Mouse (Mus musculus): Measurements from ENCODE around the gene Ric3. TPM values are rescaled to one million over a fixed set of nuclear protein-coding genes. Genes with fewer than 3 reads are reported as not detected.

Ric3 gene
- total RNA-seq, 4 experiments from 2014 or later: 1.7 to 3.5 (median 2.3) TPM

DNA sequence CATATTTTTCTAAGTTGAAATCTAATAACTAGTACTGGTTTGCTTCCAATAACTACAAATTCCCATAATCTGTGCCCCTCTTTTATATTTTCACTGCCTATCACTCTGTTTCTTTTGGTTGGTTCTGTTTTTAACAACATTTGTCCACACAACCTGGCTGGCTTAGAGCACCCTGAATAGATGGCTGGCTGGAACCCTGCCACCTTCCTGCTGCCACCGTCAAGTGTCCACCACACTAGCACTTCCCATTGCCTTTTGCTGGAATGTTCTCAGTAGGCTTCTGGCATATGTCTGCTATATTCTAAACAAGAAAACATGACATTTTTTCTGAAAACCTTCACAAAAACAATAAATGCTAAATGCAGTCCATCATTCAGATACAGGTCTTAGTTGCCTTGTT is 32.3 kb downstream of the Ric3 start:
- DNase-seq (ENCODE audit: low spot score in 2 of 2): no peak

DNA sequence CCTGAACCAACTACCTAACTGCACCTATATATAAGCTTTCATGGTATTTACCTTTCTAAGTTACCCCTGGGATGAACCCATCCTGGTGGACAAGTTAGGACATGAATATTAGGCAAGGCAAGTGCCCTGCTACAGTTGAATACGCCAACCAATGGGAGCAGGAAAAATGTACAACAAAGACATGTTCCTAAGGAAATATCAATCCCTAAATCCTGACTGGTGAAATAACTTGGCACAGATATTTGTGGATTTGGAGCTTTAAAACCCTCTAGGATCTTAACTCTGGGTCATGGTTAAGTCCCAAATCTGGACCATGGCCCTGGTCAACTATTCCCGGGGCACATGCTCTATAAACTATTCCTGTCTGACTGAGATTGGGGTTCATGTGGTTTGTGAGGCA is 37.3 kb downstream of the Ric3 start:
- no peak for DNase-seq (ENCODE audit: low spot score in 2 of 2)

DNA sequence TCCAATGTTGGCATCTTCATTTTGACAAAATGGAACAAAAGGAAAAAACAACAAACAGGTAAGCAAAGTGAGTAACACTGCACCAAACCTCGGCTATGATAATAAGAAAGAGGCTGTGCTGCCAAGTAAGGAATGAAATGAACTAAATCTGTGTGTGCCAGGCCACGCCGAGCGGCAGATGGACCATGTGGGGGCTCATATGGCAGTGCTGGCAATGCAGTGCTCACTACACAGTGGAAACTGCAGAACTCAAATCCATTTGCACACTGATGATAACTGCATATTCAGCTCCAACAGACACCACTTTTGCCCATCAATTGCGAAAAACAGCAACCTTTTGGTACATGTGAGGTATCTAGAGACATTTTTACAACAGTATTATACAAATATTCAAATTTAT is 43.7 kb downstream of the Ric3 start:
- DNase-seq (ENCODE audit: low spot score in 2 of 2): no peak

DNA sequence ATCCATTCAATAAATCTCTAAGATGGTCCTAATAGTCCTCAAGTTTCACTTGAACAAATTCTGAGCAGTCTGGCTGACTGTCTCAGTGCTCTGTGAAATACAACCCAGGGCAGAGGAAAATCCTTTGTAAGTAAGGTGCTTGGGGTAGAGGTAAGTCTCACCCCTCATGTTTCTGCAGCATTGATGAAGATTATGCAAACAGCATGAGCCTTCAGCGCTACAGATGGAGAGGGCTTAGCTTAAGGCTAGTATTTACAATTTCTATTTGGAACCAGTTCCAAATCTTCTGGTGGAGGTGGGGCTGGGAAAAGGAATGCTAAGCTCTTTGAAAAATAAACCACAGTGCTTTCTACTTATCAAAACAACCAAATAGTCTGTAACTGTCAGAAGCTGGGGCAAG is 44.1 kb downstream of the Ric3 start:
- DNase-seq (ENCODE audit: low spot score in 2 of 2): no peak

DNA sequence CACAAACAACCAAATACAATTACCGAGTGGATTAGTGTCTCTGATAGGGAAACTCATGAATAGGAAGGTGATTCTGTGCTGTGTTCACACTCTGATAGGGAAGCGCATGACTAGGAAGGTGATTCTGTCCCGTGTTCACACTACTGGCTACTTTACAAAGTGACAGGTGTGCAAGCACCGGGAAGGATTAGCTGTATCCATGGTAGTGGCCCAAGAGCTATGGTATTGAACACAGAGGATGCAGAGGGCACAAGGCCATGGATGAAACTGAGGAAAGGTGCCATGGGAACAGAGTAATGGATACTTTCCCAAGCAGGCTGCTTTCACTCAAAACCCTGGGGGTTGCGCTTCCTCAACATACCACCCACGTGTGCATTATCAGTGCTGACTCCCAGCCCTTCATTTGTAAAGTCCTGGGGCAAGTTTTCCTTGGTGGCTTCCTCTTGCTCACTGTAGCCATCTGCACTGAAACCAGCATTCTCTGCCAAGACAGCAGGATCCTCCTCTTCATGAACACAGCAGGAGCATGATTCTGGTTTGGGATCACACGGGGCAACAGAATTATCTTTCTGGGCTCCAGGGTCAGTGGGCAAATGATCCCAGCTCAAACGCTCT is 44.9 kb downstream of the Ric3 start:
- DNase-seq (ENCODE audit: low spot score in 2 of 2): no peak

DNA sequence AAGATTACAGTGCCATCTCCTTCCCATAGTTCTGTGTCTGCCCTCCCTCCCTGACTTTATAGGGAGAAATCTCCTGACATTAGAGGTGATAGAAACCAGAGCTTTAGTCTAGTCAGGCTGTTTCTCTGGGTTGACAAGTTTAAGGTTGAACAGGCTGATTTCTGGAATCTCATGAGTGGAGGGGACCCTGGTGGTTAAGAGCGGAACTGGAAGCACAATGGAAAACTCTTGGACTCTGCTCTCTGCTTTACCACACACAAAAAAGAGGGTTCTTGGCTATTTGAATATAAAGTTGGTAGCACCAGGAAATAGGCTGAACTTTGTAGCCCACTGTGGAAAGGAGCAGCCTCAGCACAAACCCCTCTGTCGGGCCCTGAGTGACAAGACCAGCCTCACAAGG is 51.1 kb downstream of the Ric3 start:
- no peak for DNase-seq (ENCODE audit: low spot score in 2 of 2)

DNA sequence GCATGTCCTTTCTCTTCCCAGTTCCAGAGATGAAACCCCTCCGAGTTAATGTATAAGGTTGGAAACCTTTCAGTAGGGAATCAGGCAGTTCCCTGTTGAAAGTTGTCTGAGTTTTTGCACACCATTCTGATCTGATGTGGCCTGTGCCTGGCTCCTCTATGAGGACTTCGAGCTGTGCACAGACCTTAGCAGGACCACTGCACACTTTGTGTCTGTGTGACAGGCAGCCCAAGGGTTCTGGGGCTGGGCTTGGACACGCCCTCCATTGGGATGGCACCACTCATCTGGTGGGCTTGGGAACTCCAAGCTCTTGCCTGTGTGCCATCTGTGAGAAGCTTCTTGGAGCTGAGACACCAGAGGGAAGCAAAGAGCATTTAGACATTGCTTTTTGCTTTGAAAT is 51.8 kb downstream of the Ric3 start:
- no peak for DNase-seq (ENCODE audit: low spot score in 2 of 2)

DNA sequence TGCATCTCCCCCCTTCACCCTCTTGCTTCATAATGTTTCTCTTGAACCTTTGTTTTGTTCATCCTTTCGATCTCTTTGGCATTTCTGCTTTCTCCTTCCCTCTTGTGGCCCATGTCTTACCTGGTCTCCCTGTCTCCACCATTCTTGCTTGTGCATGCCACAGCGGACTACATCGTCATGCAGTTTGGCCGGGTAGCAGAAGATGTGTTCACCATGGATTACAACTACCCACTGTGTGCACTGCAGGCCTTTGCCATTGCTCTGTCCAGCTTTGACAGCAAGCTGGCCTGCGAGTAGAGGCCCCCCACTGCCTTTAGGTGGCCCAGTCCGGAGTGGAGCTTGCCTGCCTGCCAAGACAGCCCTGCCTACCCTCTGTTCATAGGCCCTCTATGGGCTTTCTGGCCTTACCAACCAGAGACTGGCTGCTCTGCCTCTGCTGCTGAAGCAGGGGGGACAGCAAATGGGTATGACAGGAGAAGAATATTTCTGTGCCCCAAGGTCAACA is 53.1 kb downstream of the Ric3 start:
- no peak for DNase-seq (ENCODE audit: low spot score in 2 of 2)

DNA sequence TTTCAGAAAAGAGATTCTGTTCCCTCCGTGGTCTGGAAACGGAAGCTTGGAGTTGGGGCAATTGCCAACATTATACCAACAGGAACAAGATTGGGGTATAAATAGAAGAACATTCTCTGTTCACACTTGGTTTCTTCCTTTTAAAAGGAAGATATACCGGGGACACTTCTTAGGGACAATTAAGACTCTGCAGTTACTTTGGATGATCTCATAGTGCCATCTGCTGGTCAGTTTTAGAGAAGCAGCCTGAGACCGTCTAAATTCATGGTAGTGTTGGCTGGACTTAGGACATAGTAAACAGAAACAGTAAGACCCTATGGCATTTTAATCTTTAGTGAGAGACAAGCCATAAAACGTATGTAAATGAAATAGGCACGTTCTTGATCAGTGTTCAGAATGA is 54.9 kb downstream of the Ric3 start:
- DNase-seq (ENCODE audit: low spot score in 2 of 2): no peak

DNA sequence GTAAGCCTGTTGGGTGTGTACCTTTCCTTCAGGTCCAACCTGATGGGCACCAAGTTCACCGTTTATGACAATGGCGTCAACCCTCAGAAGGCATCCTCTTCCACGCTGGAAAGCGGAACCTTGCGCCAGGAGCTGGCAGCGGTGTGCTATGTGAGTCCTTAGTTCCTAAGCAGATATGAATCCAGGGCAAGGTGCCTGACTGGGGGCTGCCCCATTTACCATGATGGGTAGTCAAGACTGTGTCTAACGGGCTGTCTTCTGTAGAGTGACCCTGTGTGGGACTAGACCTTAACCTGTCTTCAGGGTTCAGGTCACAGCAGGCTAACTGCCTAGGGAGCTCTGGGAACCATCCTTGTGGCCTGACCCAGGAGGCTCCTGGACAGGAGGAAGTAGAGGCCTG is 55.4 kb downstream of the Ric3 start:
- DNase-seq (ENCODE audit: low spot score in 2 of 2): no peak

DNA sequence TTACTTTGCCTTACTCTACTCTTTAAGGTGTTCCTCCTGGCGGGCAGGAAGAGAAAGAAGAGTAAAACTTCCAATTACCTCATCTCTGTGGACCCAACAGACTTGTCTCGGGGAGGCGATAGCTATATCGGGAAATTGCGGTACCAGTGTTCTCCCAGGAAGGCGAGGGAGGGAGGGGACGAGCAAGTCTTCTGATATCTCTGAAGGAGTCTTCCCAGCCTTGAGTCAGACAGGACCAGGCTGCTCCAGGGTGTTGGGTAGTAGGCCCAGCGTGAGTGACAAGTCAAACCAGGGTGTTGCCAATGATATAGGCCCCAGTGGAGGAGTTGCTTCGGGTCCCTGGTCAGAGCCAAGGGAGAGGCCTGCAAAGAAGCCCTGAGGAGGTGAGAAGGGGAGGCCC is 56.2 kb downstream of the Ric3 start:
- no peak for DNase-seq (ENCODE audit: low spot score in 2 of 2)

DNA sequence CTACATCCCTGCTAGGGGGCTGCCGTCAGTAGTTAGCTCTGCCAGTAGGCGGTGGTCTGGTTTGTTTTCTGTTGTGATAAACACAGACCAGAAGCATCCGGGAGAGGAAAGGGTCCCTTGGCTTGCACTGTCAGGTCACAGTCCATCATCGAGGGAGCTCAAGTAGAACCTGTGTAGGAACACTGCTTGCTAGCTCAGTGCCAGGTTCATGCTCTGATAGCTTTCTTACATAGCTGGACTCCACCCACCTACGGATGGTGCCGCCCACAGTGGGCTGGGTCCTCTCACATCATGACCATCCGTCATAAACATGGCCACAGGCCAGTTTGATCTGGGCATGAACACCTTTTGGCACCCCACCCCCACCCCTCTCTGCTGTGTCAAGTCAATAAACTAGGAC is 57.4 kb downstream of the Ric3 start:
- no peak for DNase-seq (ENCODE audit: low spot score in 2 of 2)

DNA sequence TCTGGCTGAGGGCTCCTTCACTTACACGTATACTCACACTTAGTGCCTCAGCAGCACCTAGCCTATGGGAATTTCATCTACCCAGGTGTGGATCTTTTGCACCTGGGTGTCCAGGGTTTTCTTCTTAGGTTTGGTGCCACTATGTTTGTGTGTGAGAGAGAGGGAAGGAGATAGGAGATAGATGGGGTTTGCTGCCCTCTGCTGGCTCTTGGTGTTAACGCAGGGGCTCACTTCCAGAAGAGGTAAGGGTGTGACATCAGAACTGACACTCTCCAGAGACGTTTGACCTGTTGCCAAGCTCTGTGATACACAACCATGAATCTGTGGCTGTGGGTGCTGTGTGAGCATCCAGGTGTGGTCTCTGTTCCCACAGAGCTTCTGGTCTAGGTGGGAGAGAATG is 61.7 kb downstream of the Ric3 start:
- DNase-seq (ENCODE audit: low spot score in 2 of 2): peak; percentile 47 to 55

DNA sequence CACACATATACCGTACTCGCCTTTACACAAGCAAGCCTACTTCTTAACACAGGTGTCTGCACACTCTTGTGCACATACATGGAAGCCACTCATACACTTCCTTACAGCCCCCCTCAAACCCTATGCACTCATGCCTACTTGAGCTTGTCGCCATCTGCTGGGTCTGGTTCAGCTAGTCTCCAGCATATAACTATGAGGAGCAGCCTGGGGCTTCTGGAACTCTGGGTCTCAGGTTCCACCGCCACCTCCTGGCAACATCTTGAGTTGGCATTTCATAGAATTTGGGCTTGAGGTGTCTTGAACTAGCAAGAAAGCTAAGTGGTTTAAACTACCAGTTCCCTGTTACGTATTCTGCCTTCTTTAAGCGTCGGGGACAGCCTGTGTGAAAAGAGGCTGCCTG is 63.9 kb downstream of the Ric3 start:
- no peak for DNase-seq (ENCODE audit: low spot score in 2 of 2)

DNA sequence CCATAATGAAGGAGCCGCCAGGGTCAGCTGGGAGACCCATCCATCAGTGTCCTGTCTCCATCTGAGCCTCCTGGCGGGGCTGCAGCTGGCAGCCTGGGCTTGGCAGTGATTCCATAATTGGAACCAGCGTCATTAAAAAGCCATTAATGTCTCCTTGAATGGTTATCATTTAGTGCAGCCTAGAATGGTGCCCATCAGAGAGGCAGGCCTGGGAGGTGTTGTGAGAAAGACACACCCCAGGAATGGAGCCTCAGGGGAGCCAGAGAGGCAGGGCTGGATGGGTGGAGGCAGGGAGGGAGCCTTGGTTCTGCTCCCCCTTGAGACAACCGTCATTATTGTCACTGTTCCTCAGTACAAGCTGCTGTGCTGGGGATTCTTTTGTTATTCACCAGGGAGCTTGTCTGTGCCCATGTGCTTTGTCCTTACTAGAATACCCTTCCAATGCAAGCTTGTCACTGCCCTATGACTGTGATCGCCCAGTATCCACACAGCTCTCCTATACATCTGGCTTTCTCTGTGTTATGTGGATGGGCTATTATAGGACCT is 66.7 kb downstream of the Ric3 start:
- DNase-seq (ENCODE audit: low spot score in 2 of 2): peak in 1 of 2 experiments; percentile 43

DNA sequence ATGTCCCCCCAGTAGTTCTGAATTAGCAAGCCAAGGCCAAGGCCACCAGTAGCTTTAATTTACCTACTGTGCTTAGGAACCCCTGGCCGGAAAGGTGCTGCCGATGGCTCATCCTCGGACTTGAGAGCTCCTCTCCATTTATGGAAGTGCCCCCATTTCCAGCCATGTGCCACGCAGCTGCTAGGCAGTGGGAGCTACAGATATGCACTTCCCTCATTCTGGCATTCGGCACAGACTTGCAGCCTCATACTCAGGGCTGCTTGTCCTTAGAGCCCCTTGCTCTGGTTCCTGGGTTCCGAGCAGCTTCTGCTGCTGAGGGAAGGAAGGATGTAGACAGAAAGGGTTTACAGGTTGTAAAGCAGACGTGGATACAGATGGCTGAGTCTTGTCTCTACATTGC is 68.3 kb downstream of the Ric3 start:
- no peak for DNase-seq (ENCODE audit: low spot score in 2 of 2)

DNA sequence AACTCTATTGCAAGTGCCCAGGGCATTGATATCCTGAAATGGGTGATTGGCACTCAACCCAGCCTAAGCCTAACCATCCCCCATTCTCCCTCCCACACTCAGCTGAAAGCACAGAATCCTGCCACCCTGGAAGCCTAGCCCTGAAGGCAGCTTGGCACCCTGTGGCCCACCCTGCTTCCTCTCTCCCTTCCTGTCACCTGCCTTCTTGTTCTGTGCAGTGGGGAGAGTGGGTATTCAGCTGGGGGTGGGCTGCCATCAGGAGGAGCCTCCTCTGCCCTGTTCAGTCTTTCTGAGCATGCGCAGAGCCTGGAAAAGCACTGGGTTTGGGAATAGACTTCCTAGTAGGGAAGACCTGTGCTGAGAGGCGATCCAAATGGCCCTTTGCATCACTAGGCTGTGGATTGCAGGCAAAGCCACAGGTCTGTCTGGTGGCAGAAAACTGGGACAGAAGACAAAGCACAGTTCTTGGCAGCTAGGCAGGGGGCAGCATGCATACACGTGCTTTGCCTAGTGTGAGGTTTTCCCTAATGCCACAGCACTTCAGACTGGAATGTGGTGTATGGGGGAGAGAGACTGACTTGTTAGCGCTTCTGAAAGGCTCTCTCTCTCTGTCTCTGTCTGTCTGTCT is 70.0 kb downstream of the Ric3 start:
- no peak for DNase-seq (ENCODE audit: low spot score in 2 of 2)

DNA sequence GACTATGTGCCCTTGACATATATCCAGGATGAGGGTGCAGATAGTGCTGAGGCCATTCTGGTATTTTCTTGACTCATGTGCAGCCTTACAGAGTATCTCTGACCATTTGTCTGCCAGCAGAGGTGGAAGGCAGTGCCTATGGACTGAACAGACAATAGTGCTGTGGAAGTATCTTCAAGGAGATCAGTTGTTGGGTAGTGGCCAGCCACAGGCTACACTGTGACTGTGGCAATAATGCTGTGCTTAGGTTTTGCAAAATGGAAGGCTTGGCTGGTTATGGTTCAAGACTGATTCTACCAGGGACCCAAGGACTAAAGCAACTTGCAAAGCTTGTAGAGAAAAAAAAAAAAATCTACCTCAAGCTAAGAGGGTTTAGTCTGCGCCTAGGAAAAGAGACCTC is 70.6 kb downstream of the Ric3 start:
- no peak for DNase-seq (ENCODE audit: low spot score in 2 of 2)

DNA sequence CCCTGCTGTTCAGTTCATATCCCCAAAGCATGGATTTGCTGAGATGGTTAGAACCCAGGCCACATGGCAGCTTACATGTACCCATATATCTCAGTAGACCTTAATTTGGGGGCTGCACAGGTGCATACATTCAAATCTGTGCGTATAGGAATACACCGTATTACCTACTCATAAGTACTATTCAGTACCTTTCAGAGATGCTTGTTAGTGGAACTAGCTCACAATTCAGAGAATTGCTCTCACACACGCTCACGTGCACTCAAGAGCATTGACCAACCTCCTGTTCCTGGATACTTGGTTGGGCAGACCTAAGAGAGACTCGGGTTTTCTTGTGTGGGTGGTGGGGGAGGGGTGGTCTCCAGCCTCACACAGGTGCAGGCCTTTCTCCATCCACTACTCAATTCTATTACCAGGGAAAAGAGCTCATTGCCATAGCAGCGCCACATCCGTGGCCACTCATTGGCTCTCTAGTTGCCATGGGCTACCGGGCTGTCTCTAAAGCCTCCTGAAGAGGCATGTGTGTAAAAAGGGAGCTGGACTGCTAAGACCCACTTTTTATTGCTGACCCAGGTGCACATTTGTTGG is 71.4 kb downstream of the Ric3 start:
- no peak for DNase-seq (ENCODE audit: low spot score in 2 of 2)

DNA sequence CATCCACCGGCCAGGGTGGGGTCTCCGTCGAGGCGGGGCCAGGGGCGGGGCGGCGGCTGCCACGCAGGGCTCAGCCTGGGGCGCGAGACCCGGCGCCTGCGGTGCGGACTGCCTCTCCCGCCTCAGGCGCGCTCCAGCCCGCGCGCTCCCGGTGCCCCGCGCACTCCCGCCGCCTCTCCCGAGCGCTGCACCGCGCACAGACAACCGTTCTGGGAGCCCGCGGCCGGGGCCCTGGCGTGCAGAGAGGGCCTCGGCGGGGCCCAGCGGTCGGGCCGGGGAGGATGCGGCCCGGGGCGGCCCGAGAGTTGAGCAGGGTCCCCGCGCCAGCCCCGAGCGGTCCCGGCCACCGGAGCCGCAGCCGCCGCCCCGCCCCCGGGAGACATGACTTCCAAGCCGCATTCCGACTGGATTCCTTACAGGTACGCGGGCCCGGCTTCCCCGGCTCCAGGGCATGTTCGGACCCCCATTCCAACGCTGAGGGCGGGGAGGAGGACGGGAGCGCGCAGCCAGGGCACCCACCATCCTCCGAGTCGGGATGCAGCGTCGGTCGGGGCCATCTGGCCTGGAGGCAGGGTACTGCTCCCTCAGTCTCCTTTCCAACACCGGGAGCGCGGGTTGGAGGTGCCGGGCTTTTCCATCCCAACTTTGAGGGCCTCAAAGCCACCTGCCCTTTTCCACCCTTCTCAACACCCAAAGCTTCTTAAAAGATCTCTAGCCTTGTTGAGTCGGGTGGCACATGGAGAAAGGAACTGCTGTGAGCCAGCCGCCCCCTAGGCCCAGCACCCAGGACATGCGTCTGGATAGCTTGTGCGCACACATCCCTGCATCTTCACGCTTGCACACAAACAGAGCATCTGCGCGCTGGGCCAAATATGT is 72.2 kb downstream of the Ric3 start:
- DNase-seq (ENCODE audit: low spot score in 2 of 2): no peak

DNA sequence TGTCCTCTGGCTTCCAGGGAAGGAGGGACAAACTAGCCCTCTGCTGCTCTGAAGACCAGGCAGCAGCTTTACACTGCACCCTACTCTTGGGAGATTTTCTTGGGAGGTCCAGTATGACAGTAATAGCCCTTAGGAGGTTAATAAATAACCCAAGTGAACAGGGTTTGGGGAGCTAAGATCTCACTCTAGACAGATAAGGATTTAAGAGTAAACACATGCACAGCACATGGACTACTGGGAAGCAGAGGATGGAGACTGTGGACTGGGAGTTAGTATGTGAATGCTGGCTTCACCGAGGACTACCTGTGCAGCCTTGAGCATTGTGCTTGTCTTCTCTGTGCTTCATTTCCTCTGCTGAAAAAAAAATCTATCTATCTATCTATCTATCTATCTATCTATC is 73.9 kb downstream of the Ric3 start:
- no peak for DNase-seq (ENCODE audit: low spot score in 2 of 2)

DNA sequence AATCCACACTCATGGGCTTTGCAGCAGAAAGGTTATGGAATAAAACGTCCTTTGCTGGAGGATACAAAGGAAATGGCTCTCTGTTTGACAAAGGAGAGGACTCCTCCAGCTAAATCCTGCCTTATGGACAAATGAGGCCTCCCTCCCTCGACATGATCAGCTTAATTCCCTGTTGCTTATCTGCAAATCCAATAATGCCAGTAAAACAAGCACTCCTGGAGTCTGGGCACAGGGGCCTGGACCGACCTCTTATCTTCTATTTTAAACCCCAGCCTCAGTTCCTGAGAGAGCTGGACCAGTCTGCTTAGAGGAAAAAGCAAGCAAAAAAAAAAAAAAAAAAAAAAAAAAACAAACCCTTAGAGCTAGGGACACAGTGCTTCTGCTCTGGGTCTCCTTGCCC is 79.5 kb downstream of the Ric3 start:
- DNase-seq (ENCODE audit: low spot score in 2 of 2): no peak

Measured in gastrocnemius, adult 8-10 months (tissue).